Comparison of ENCODE assay signal across 28 mouse cellular contexts in the genomic region with DNA sequence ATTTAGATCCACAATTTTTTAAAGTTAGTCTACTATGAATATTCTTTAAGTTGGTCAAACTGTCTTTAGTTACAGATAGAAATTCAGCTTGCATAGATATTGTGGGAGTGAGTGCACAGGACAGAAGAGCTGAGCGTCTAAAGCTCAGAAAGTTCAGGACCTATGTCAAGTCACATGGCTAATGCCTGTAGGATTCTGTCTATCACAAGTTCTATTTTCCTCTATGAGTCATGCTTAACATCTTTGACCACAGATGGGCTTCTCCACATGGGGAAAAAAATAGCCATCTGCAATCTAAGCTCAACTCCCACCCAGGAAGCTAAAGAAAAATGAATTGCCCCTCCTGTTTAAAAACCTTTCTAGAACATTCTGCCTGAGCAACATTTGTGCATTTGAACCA.
A peak's percentile ranks its signal among the peaks of the same experiment; 100 is the strongest.
DNase-seq lines count a peak whose midpoint lies in the region; ATAC-seq lines count a peak whose summit lies in the region.
"Had no signal": no experiment of that assay in that cellular context is flagged by ENCODE, and none has a peak within 500 bp of the region (broad histone marks: within the 10 kb centered on the region; RNA-seq: fewer than 3 reads in every experiment).

No protein-coding gene starts in this region.

- no peaks in the 10 kb centered on the region for H3K36me3 ChIP-seq in kidney, embryonic 15.5 days
- H3K36me3 ChIP-seq: forebrain, embryonic 15.5 days; G1E; heart, embryonic 12.5 days; heart, embryonic 15.5 days; hindbrain, embryonic 10.5 days; hindbrain, embryonic 13.5 days; intestine, embryonic 15.5 days had no signal

- H3K27ac ChIP-seq in kidney, embryonic 15.5 days: no peak overlapping the region
- H3K27ac ChIP-seq: forebrain, embryonic 15.5 days; gastrocnemius, adult 2 months; heart, embryonic 15.5 days; hindbrain, embryonic 10.5 days; hindbrain, embryonic 13.5 days; intestine, embryonic 15.5 days had no signal

- peak; percentile 5 for DNase-seq in layer of hippocampus, adult 11-12 months (ENCODE audit: low spot score)
- no peak for DNase-seq in layer of hippocampus, postnatal 36 days
- peak; percentile 59 for DNase-seq in 3T3-L1 (ENCODE audit: low read depth, low spot score)
- DNase-seq in brain, adult 2 months (ENCODE audit: low read depth, low spot score): peak; percentile 45
- DNase-seq in layer of hippocampus, adult 9-10 months (ENCODE audit: low spot score): peak; percentile 21
- DNase-seq in heart, adult 11 months: no peak
- DNase-seq: adrenal gland, adult 2 months; adrenal gland, postnatal 14 days; cerebellum, adult 18-20 months; cerebellum, adult 9-10 months; cerebellum, postnatal 14 days; gastrocnemius, adult 2 months; gastrocnemius, postnatal 14 days; heart, adult 18-20 months; heart, postnatal 10 days; heart, postnatal 36 days had no signal

- no peak overlapping the region for H3K4me2 ChIP-seq in kidney, embryonic 15.5 days
- H3K4me2 ChIP-seq: forebrain, embryonic 15.5 days; heart, embryonic 12.5 days; heart, embryonic 15.5 days; hindbrain, embryonic 13.5 days; intestine, embryonic 15.5 days had no signal

- no peaks in the 10 kb centered on the region for H3K9me3 ChIP-seq in kidney, embryonic 15.5 days (replicated peaks)
- H3K9me3 ChIP-seq: forebrain, embryonic 15.5 days; G1E; heart, embryonic 12.5 days; heart, embryonic 15.5 days; hindbrain, embryonic 10.5 days; hindbrain, embryonic 13.5 days; intestine, embryonic 15.5 days had no signal

- H3K27me3 ChIP-seq in kidney, embryonic 15.5 days: no peaks in the 10 kb centered on the region
- H3K27me3 ChIP-seq: CH12.LX; forebrain, embryonic 15.5 days; heart, embryonic 12.5 days; heart, embryonic 15.5 days; hindbrain, embryonic 13.5 days; intestine, embryonic 15.5 days had no signal

- no peaks in the 10 kb centered on the region for H3K4me1 ChIP-seq in kidney, embryonic 15.5 days
- H3K4me1 ChIP-seq: forebrain, embryonic 15.5 days; hindbrain, embryonic 10.5 days; hindbrain, embryonic 13.5 days; intestine, embryonic 15.5 days had no signal

- ATAC-seq in kidney, embryonic 15.5 days (replicated peaks; ENCODE audit: low FRiP score): no peak
- ATAC-seq in cerebellum, adult (ENCODE audit: insufficient number of reproducible peaks, low FRiP score, low TSS enrichment): no peak
- ATAC-seq: forebrain, embryonic 15.5 days; hindbrain, embryonic 16.5 days; intestine, embryonic 15.5 days; Patski had no signal

- WGBS in kidney, embryonic 15.5 days: 50% methylated on average over 1 of the region's 1 CpGs

- no peak overlapping the region for H3K4me3 ChIP-seq in kidney, embryonic 15.5 days (replicated peaks)
- H3K4me3 ChIP-seq: forebrain, embryonic 15.5 days; gastrocnemius, adult 2 months; heart, embryonic 12.5 days; heart, embryonic 15.5 days; hindbrain, embryonic 10.5 days; hindbrain, embryonic 13.5 days; intestine, embryonic 15.5 days had no signal

- H3K9ac ChIP-seq in kidney, embryonic 15.5 days: no peak overlapping the region
- H3K9ac ChIP-seq: forebrain, embryonic 15.5 days; heart, embryonic 12.5 days; heart, embryonic 15.5 days; hindbrain, embryonic 13.5 days; intestine, embryonic 15.5 days had no signal

Comparison
In these comparisons a context has a peak if more than half of its experiments do, and no peak if none do; other contexts are left out.
1. DNase-seq: peak in layer of hippocampus, adult 11-12 months (single experiment), 3T3-L1 (single experiment), brain, adult 2 months (single experiment) and layer of hippocampus, adult 9-10 months (single experiment); none in layer of hippocampus, postnatal 36 days (0 of 2) and heart, adult 11 months (single experiment).